Mouse (Mus musculus) cerebellum, postnatal 10 days (tissue): ENCODE results near the gene Vmn1r66.
"Not testable (repeated sequence)": the region's sequence is repeated elsewhere in the genome, so short reads cannot be mapped to it uniquely, and the experiment has no call there.

Source experiments
- DNase-seq, 2 experiments: peaks; one replicate each; pipeline ENCODE4 v3.0.0; 2021; ENCODE audit warnings: mixed read lengths in 2 of 2

The Vmn1r66 gene

DNA sequence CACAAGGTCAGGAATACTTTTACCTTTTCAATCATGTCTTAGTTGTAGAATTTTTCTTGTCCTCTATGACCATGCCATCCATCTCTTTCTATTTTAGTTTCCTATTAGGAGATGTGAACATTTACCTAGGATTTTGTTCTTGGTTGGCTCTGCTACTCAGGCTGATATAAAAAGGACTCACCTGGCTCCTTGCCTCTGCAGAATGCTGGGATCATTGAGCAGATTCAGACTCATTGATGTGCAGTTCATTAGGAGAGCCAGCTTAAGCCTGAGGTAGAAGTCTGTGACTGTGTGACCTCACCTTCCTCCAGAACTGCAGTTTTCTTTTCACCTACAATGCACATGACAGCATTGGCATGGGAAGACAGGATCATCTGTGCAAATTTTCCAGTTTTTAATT is at the start of gene Vmn1r66:
Gene Vmn1r66, minus strand, starts transcription at position 101 of the 400 bp plus-strand sequence.
- no peak for DNase-seq

GRCm38 (mm10) chr7:10325462-10325861 is 47.7 kb upstream of the Vmn1r66 start:
- not testable (repeated sequence) for DNase-seq

DNA sequence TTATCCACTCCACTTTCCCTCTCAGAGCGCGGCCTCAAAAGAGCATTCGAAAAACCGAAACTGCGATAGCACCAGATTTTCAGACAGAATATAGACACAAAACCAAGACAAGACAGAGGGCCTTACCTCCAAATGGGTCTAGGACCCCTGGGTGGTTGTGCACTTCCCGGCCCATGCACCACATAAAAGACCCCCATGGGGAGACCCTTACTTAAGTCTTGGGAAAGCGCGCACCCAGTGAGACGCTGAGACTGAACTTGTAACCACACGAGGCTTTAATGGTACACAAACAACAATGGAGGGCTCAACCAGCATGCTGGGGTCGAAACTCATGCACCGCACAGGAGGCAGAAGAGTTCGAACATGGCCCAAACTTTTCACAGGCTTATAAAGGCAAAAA is 25.7 kb downstream of the Vmn1r66 start:
- no peak for DNase-seq

- no peak for DNase-seq
Measured at GRCm38 (mm10) chr7:10249146-10249545, 28.7 kb downstream of the Vmn1r66 start.
